Mouse (Mus musculus) small intestine, adult 2 months (tissue): ENCODE measurements around the gene Usf2.

Experiments used
- CTCF ChIP-seq: fragments of 200-500 bp; IDR thresholded peaks from 2 replicates; pipeline ENCODE4 v1.5.1; 2012; ENCODE audit warnings: low read depth, mild to moderate bottlenecking, control low read depth, inconsistent platforms, low read length, moderate library complexity, mixed read lengths; ENCODE audit not compliant: insufficient replicate concordance, insufficient read length; ENCODE audit errors: extremely low read depth
- POLR2A ChIP-seq: fragments of 200-500 bp; IDR thresholded peaks from 2 replicates; pipeline ENCODE4 v1.6.1; 2012; ENCODE audit warnings: low read depth, mild to moderate bottlenecking, control low read depth, inconsistent platforms, low read length, moderate library complexity

DNA sequence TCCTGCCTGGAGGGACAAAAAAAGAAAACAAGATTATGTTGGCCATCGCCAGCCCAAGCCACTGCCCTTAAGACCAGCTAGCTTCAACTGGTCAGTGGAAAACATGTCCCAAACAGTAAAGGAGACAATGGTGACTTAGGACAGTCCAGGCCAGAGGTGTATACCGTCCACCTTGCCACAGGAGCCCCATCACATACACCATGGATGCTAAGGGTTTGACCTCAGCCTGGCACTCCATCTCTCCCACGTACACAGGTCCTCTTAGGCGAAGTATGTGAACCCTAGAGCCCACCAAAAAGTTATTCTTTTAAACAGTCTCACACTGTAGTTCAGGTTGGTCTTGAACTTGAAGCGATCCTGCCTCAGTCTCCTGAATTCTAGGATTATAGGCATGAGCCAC, 6.3 kb upstream of the Usf2 start:
- no peak for TF ChIP-seq CTCF
- no peak for TF ChIP-seq POLR2A
